Mouse (Mus musculus) left cerebral cortex, adult 9 months (tissue): ENCODE data around the gene Nup107.
"Not testable (repeated sequence)": the region's sequence is repeated elsewhere in the genome, so short reads cannot be mapped to it uniquely, and the experiment has no call there.

ENCODE experiments used
- DNase-seq, 2 experiments: peaks; one replicate each; pipeline ENCODE4 v3.0.0; 2022; ENCODE audit warnings: low spot score in 2 of 2

Nup107 gene

DNA sequence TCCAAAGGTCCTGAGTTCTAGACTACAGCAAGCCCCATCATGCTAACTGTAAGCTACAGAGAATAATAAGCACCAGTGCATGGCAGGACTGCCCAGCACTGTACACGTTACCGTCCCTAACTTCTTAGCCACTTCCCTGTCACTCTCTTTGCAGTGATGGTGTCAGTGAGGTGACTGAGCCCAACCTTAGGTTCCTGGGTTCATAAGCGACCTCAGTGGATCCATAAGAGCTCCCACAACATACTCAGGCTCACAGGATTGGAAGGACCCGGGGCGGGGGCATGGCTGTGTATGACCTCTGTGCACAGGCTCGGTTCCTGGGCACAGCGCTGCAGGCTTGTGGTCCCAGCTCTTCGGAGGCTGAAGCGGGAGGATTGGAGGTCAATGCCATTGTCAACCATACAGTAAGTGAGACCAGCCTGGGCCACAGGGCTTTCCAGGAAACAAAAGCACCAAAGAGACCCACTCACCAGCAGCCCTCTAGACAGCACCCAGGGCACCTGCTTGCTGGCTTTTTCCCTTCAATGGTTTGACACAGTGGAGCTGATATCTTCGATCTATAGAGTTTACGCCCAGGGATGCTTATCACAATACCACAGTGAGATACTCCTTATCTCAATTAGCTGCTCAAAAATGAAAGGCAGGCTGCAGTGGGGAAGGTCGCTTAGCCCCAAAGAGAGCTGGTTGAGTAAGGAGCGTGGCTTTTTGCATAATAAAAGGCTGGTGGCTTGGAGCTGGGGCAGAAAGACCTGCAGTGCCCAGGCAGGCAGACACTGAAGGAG is 54.2 kb downstream of the Nup107 start:
- DNase-seq: no peak

DNA sequence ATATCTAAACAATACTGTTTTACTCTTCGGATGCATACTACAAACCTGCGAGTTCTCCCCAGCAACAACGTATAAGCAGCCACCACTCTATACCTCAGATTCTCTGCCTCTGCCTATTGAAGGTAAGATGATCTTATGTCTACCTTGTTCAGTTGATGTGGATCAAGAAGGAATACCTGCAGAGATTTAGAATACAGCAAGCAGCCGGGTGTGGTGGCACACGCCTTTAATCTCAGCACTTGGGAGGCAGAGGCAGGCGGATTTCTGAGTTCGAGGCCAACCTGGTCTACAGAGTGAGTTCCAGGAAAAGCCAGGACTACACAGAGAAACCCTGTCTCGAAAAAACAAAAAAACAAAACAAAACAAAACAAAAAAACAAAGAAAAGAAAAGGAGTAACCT is 55.0 kb downstream of the Nup107 start:
- DNase-seq: not testable (repeated sequence)

DNA sequence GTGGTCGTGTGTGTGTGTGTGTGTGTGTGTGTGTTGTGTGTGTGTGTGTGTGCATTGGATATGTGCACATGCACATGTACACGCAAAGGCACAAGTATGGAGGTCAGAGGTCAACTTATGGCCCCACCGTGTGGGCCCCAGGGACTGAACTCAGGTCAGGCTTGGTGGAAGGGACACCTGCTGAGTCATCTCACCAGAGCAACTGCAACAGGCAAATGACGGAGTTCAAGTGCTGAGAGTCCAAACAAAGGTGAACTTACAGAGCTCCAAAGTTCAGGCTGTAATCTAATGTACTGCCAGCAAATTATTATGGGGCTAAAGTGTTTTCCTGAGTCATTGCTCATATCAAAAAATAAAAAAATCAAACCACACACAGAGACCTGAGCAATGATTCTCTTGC is 55.4 kb downstream of the Nup107 start:
- DNase-seq: no peak

DNA sequence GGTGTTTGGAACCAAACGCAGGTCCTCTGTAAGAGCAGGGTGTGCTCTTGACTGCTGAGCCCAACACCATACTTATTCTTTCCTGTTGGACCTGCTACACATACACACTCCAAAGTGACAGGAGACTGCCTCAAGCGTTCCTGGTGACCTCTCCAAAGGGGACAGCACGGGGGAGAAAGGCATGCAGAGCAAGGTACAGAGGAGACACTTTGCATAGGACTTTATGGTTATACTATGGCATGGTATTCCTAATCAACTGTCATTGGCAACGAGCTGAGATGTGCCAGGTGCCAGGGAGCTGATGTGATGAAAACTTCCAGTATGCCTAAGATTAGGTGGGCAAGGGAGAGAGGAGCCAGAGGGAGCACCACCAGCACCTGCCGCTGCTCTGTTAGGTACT is 55.9 kb downstream of the Nup107 start:
- no peak for DNase-seq

DNA sequence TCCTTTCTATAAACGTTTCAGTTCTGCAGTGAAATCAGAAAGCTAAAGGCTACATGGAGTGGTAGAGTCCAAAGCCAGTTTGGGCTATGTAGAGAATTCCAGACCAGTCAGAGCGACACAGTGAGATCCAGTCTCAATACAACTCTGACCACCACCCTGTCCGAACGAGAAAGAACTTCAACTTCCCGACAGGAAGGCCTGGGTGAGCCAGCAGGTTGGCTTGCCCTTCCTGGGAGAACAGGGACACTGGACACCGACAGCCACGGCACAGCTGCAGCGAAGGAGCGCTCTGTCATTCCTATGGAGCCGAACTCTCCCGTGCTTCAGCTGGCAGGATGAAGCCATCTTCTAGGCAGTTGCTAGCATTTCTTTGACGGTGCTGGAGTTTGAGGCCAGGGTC is 57.1 kb downstream of the Nup107 start:
- not testable (repeated sequence) for DNase-seq

DNA sequence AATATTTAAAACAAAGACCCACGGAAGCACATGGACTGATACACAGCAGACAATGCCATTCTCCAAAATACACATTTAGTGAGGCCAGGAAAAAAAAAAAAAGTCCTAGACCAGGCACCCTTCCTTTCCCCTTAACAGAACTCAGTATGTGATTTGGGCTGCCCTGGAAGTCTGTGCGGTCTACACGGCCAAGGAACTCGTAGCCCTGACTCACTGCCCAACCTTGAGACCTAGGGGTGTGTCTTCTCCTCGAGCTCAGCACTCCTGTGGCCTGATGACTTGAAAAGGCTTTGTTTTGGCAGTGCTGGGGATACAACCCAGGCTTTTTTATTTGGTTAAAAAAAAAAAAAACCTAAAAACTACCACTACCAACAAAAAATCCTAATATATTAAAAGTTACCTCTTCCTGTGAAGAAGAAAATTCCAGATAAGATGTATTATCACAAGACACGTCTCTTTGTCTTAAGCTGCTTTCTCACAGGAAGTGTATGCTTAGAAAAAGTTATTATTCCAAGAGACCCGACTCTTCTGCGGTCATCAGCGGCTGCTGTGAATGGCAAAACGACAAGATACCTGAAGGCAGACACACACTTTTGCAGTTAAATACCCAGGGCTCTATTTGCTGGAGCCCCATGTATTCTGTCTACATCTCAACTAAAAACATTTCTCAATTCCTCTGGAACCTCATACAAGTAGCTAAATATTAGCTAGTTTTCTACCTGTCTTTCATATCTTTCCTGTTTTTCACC is 58.2 kb downstream of the Nup107 start:
- DNase-seq: not testable (repeated sequence)

DNA sequence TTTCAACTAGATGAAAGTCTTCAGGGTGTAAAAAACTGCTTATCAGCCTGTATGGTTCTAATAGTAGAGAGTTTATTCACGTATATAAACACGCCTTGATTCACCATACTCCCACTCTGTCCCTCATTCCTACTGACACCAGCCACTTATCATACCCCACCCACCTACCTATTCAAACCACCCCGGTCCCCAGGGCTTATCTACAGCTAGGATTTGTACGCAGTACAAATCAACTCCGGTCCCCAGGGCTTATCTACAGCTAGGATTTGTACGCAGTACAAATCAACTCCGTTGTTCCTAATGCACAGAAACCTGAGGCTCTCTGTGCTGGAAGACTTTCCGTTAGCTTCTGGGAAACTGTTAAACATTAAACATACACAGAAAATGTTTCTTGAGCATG is 58.9 kb downstream of the Nup107 start:
- DNase-seq: not testable (repeated sequence)

DNA sequence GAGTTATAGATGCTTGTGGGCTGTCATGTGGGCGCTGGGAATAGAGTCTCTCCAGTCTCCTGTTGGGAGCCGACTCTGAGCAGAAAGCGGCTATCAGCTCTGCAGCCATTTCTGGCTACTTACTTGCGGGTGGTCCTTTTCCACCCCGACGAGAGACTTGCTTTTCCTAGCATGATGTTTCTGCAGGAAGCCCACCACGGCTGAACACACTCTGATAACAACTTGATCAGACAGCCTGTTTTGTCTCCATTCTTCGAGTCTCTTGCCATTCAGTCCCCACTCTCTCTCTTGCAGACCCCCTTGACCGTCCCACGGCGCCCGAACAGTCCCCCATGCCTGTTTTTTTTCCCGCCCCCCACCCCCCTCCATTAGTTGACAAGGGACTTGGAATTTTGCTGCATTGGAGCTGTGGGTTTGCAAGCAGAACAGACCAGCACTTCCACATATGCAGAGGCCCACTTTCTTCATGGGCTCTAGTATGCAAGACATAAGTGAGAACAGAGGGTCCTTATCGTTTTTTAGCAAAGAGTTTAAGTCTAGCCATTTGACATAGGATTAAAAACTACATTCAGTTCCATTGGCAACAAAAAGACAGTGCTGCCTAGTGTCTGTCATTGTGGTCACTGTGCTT is 59.4 kb downstream of the Nup107 start:
- DNase-seq: no peak

DNA sequence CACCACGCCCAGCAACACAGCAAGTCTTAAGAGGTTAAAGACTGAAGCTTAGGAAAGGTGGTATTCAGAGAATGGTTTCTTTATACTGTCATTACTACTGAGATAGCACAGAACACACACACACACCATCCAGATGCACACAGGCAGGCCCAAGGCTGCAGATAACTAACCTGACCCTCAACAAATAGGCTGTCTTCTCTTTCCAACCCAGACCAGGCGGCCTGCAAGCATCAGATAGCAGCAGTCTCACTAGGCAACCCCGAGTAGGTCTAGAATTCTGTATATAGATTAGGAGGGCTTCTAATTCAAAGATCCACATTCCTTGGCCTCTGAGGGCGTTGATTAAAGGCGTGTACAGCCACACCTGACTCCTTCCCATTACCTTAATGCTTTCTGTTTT is 60.3 kb downstream of the Nup107 start:
- DNase-seq: no peak

DNA sequence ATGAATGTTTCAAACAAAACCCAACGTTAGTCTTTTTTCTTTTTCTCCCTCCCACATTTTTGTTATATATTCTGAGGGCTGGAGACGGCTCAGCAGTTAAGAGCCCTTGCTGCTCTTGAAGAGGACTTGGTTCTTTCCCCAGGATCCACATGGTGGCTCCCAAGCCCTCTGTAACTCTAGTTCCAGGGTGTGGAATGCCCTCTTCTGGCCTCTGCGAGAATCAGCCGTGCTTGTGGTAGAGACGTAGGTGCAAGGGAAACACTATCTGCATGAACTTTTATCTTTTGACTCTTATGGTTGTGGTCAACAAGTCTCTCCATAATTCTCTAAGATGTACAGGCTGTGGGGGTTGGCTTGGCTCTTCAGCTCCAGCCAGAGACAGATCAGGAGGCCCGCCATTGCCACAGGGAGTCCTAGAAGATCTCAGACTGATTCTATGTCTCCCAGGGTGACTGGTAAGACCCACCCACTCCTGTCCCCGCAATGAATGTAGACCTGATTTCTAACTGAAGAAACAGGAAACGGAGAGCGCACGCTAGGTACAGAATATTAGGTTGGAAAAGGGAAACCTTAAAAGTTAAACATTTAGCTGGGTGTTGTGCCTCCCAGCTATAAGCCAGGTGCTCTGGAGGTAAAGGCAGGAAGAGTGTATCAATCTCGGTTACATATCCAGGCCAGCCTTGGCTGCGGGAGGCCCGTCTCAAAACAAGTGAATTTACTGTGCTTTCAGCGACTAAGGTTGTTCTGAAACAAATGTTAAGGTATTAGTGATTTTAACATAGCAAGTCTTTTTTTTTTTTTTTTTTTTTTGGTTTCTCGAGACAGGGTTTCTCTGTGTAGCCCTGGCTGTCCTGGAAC is 61.0 kb downstream of the Nup107 start:
- peak in 1 of 2 experiments; percentile 57 for DNase-seq

DNA sequence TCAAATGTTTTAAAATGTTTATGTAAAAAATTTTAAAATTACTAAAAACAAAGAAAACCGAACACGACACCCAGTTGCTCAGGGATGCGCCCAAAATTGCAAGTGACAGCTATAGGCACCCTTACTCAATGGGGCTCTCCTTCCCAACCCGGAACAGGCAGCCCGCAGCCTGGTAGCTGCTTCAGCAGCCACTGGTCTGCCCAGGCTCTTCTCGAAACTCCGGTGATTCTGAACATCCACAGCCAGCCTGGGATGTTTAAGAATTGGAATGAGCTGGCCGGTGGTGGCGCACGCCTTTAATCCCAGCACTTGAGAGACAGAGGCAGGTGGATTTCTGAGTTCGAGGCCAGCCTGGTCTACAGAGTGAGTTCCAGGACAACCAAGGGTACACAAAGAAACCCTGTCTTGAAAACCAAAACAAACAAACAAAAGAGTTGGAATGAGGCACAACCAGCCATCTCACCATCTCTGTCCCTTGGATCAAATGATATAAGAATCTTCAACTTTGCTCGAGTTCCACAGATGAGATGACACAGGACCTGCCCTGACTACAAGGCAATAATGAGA is 61.8 kb downstream of the Nup107 start:
- no peak for DNase-seq

DNA sequence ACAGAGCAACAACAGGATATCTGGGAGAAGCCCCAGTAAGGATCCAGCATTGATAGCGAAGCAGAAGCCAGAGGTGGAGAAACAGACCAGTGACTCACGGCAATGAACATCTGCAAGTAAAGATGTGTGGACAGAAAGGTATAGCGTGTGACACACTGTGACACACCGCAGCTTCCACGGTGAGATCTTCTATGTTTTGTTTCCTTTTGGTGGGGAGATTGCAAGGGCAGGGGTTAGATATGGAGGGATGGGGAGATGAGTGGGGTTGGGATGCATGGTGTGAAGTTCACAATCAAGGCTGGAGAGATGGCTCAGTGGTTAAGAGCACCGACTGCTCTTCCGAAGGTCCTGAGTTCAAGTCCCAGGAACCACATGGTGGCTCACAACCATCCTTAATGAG is 62.4 kb downstream of the Nup107 start:
- DNase-seq: no peak

DNA sequence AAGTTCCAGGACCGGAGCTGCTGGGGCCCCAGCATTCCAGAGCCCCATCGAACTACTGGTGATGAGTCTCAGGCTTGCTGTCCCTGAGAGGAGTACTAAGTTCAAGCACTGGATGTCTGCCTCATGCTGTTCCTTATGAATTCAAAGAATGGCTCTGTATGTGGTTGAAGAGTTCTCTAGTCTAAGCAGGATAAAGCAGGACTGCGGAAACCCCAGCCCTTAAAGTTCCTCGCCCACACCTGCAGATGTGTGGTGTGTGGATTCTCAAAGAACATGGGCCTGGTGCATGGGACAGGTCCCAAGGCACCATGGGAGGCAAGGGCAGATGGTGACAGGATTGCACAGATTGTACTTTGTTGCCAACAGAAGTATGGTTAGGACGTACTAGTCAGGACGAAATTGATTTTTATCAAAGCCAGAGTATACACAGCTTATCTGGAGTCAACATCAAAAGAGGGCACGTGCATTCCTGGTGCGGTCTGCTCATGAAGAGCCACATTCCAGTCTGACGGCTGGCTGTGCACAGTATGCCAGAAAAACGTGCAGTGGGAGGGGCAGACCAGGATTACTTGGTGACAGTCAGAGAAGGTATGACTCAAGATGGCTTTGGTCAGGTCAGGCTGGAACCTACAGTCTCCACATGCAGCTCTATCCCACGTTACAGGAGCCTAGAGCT is 63.2 kb downstream of the Nup107 start:
- DNase-seq: no peak

DNA sequence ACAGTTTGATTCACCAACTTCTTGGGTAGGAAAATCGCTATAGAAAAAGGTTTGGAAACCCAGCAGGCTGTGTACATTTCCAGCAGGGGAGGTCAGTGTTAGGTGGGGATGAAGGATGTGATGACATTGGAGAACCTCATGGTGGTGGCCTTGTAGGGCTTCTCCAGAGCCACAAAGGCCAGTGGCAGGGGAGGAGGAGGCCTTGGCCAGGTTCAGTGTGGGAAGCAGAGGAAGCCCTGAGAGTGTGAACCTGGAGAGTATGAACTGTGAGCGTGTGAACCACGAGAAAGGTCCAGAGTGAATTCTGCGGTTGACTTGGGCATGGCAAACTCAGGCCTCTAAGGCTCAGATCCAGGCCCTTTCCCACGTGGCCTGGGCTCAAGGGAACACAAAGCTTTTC is 63.9 kb downstream of the Nup107 start:
- no peak for DNase-seq

DNA sequence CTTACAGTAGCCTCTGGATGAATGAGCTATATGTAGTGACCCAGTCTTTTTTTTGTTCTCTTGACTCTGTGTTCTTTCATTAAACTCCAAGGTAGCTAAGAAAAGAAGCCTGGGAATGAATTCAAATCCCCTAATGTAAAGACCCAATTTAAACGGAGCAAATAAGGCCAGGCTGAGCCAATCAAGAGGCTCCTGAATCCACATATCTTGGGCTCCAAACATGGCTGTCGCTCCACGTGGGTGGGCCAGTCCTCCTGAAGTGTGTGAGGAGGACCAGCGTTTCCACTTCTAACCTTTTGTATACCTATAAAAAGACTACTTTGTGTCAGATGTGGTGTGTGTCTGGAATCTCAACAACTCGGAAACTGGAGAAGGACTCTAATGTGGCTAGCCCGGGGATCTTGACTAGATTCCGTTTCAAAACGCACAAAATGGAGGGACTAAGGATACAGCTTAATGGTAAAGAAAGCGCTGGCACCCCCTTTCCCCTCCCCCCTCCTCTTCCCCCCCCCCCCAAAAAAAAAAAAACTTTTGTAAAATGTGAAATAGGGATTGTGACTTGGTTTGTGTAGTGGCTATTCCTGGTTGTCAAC is 64.9 kb downstream of the Nup107 start:
- no peak for DNase-seq

DNA sequence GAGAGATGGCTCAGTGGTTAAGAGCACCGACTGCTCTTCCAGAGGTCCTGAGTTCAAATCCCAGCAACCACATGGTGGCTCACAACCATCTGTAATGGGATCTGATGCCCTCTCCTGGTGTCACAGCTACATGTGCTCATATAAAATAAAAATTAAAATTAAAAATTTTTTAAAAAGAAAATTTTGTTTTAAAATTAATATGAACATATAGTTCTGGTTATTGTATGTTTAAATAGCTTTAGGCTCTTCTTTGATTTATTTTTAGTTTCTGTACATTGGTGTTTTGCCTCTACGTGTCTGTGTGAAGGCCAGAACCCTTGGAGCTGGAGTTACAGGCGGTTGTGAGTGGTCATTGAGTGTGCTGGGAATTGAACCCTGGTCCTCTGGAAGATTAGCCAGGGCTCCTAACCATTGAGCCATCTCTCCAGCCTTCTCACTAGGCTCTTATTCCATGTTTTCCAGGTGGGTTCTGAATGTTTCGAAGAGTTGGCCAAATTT is 65.6 kb downstream of the Nup107 start:
- DNase-seq: no peak

DNA sequence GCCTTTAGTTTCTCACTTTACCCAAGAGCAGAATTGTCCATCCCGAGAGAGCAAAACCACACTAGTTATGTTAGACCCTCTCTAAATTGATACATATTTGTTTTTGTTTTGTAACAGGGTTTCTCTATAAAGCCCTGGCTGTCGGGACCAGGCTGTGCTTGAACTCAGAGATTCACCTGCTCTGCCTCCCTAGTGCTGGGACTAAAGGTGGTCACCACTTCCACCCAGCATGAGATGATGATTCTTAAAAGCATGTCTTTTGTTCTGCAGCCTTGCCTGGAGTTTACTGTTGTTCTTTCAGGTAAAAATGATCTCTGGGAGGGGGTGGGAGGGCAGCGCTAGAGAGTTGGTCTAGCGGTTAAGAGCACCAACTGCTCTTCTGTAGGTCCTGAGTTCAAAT is 66.2 kb downstream of the Nup107 start:
- no peak for DNase-seq

DNA sequence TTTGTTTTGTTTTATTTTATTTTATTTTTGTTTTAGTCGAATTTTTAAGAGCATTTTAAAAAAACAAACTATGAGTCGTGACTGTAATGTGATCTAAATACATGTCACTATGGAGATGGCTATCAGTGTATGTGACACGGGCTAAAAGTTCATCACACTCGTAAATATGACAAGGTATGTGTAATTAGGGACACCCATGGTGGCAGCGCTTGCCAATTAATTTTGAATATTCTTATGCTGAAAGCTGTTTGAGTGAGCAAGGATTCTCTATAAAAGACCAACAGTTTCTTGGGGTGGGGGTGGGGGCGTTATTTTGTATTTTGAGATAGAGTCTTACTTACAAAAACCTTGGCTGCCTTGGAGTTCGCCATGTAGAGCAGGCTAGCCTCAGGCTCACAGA is 66.8 kb downstream of the Nup107 start:
- no peak for DNase-seq

DNA sequence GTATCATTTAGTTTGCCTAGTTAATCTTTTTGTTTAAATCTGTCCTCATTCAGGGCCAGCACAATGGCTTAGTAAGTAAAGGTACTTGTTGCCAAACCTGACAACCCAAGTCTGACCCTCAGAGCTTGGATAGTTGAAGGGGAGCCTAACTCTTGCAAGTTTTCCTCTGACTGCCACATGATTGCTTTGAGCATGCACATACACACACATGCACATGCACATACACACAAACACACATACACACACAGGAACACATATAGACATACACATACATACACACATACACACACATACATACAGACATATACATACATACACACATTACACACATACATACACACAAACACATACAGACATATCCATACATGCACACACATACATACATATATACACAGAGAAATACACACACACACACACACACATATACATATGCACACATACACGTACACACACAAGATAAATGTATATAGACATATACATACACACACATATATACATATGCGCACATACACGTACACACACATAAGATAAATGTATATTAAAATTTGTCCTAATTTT is 67.6 kb downstream of the Nup107 start:
- DNase-seq: no peak

DNA sequence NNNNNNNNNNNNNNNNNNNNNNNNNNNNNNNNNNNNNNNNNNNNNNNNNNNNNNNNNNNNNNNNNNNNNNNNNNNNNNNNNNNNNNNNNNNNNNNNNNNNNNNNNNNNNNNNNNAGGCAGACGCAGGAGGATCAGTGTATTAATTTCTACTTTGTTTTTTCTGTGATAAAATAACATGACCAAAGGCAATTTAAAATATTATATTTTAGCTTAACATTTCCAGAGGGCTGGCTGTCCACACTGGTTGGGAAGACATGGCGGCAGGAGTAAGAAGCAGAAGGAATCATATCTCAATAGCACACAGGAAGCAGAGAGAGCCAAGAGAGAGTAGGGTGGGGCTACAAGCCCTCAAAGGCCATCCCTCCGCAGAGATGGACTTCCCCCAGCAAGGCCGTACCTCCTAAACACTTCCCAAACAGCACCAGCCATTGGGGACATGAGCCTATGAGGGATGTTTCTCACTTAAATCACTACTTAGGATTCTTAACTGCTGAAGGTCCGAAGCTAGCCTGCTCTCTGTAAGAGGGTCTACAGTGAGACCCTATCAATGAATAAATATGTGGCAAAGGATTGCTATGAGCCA is 68.3 kb downstream of the Nup107 start:
- no peak for DNase-seq
